ENCODE assay signal across 10 mouse cellular contexts in genomic region chr4:99657430-99657820, GRCm38 (mm10). TPM values are rescaled to one million over a fixed set of nuclear protein-coding genes. Genes with fewer than 3 reads are reported as not detected.
DNase-seq lines count a peak whose midpoint lies in the region; ATAC-seq and TF ChIP-seq lines count a peak whose summit lies in the region.
"Had no signal": no experiment of that assay in that cellular context is flagged by ENCODE, and none has a peak within 500 bp of the region (broad histone marks: within the 10 kb centered on the region; RNA-seq: fewer than 3 reads in every experiment).

No protein-coding gene starts in this region.

- no peak for DNase-seq in heart, postnatal 36 days
- peak; percentile 42 for DNase-seq in embryo, embryonic 9.5 days (ENCODE audit: extremely low spot score)
- DNase-seq in midbrain, postnatal 0 days (ENCODE audit: low spot score), result no peak
- DNase-seq in frontal cortex, postnatal 36 days (ENCODE audit: low spot score in 2 of 2), result no peak
- no peak for DNase-seq in layer of hippocampus, postnatal 36 days
- no peak for DNase-seq in cerebellum, adult 9-11 months

- no peaks in the 10 kb centered on the region for H3K36me3 ChIP-seq in heart, embryonic 15.5 days
- no peaks in the 10 kb centered on the region for H3K36me3 ChIP-seq in hindbrain, embryonic 16.5 days (ENCODE audit: control insufficient read depth, insufficient read depth, low read length)
- no peaks in the 10 kb centered on the region for H3K36me3 ChIP-seq in midbrain, postnatal 0 days (ENCODE audit: insufficient read depth, low read length)

- no peak for TF ChIP-seq CTCF in midbrain, postnatal 0 days (IDR thresholded peaks at IDR 0.05)

- WGBS in heart, embryonic 15.5 days, result under 1% methylated on average over 51 of the region's 62 CpGs
- 0% methylated on average over 37 of the region's 62 CpGs for WGBS in hindbrain, embryonic 16.5 days
- under 1% methylated on average over 48 of the region's 62 CpGs for WGBS in midbrain, postnatal 0 days

- H3K4me3 ChIP-seq in heart, embryonic 15.5 days, result peak overlapping the region; percentile 42
- H3K4me3 ChIP-seq in hindbrain, embryonic 16.5 days (ENCODE audit: low read length), result peak overlapping the region; percentile 39
- H3K4me3 ChIP-seq in midbrain, postnatal 0 days (ENCODE audit: low read depth, low read length), result peak overlapping the region; percentile 28
- H3K4me3 ChIP-seq: erythroblast, embryonic 14.5 days had no signal

- ATAC-seq in heart, embryonic 15.5 days (replicated peaks; ENCODE audit: insufficient number of reproducible peaks, insufficient read depth, low FRiP score, low read depth), result 0 out of 2 replicates have a peak, but pooled peaks have one; percentile 14
- ATAC-seq in hindbrain, embryonic 16.5 days, result peak; percentile 18; the same call in 1 of the 2 replicates
- 0 out of 2 replicates have a peak, but pooled peaks have one; percentile 12 for ATAC-seq in midbrain, postnatal 0 days (ENCODE audit: low FRiP score)

- no peak overlapping the region for H3K9ac ChIP-seq in heart, embryonic 15.5 days
- H3K9ac ChIP-seq in hindbrain, embryonic 16.5 days (ENCODE audit: low read depth, low read length), result no peak overlapping the region
- H3K9ac ChIP-seq in midbrain, postnatal 0 days (replicated peaks; ENCODE audit: low read length, poor library complexity, severe bottlenecking), result no peak overlapping the region

- H3K4me1 ChIP-seq in heart, embryonic 15.5 days (replicated peaks), result peaks cover 36% of the 10 kb centered on the region
- peaks cover 10% of the 10 kb centered on the region for H3K4me1 ChIP-seq in hindbrain, embryonic 16.5 days (ENCODE audit: control insufficient read depth, insufficient read depth, low read depth, low read length)
- no peaks in the 10 kb centered on the region for H3K4me1 ChIP-seq in midbrain, postnatal 0 days (ENCODE audit: insufficient read depth, low read length)

- H3K27ac ChIP-seq in heart, embryonic 15.5 days, result no peak overlapping the region
- peak overlapping the region; percentile 29; the same call in 1 of the 2 replicates for H3K27ac ChIP-seq in hindbrain, embryonic 16.5 days (ENCODE audit: low read depth, low read length)
- no peak overlapping the region for H3K27ac ChIP-seq in midbrain, postnatal 0 days (ENCODE audit: low read depth, low read length)

- peaks cover 96% of the 10 kb centered on the region for H3K27me3 ChIP-seq in heart, embryonic 15.5 days
- H3K27me3 ChIP-seq in hindbrain, embryonic 16.5 days (replicated peaks; ENCODE audit: control insufficient read depth, insufficient read depth, low read length), result peaks cover 41% of the 10 kb centered on the region
- peaks cover 54% of the 10 kb centered on the region for H3K27me3 ChIP-seq in midbrain, postnatal 0 days (ENCODE audit: insufficient read depth, low read length)

- H3K4me2 ChIP-seq in heart, embryonic 15.5 days, result peak overlapping the region; percentile 60
- peak overlapping the region; percentile 45 for H3K4me2 ChIP-seq in hindbrain, embryonic 16.5 days (ENCODE audit: low read length)
- H3K4me2 ChIP-seq in midbrain, postnatal 0 days (ENCODE audit: low read depth, low read length, poor library complexity, severe bottlenecking), result peak overlapping the region; percentile 39

- intact Hi-C loops in heart, postnatal 36 days (cut with DNase I), result no loop called here

- no peaks in the 10 kb centered on the region for H3K9me3 ChIP-seq in heart, embryonic 15.5 days (replicated peaks)
- no peaks in the 10 kb centered on the region for H3K9me3 ChIP-seq in hindbrain, embryonic 16.5 days (ENCODE audit: control insufficient read depth, low read length)
- no peaks in the 10 kb centered on the region for H3K9me3 ChIP-seq in midbrain, postnatal 0 days (ENCODE audit: low read length)

RNA-seq across cellular contexts. Expression of gene Foxd3, which starts 1.3 kb away (rescaled TPM):
- polyA plus RNA-seq in heart, embryonic 15.5 days (2015; fragmentation: Nextera tagmentation; extraction: Ambion mirVana), result 0.20 TPM in 1 of 2 replicates, not detected in the other
- total RNA-seq in heart, postnatal 36 days (2021), result under 1 TPM; 0.28 to 0.65 TPM
- polyA plus RNA-seq in hindbrain, embryonic 16.5 days (2015; fragmentation: Nextera tagmentation; extraction: Ambion mirVana), result 1.4 and 1.5 TPM in 2 replicates
- total RNA-seq in midbrain, postnatal 0 days (2014; rRNA removed), result 0.71 and 1.0 TPM in 2 replicates
- not detected in 2 replicates for polyA plus RNA-seq in midbrain, postnatal 0 days (2015; fragmentation: Nextera tagmentation; extraction: Ambion mirVana)
- total RNA-seq in layer of hippocampus, postnatal 36 days (2021), result not detected
- total RNA-seq: MEL had no signal
- polyA plus RNA-seq: erythroblast, embryonic 14.5 days had no signal

RNA-seq across cellular contexts. Expression of gene Alg6, which starts 58.0 kb away (rescaled TPM):
- 9.1 and 11.3 TPM in 2 replicates for polyA plus RNA-seq in heart, embryonic 15.5 days (2015; fragmentation: Nextera tagmentation; extraction: Ambion mirVana)
- 1 to 10 TPM; 4.4 to 8.6 TPM for total RNA-seq in heart, postnatal 36 days (2021)
- polyA plus RNA-seq in hindbrain, embryonic 16.5 days (2015; fragmentation: Nextera tagmentation; extraction: Ambion mirVana), result 12.0 and 13.8 TPM in 2 replicates
- total RNA-seq in midbrain, postnatal 0 days (2014; rRNA removed), result 18.2 and 29.5 TPM in 2 replicates
- 13.9 and 14.2 TPM in 2 replicates for polyA plus RNA-seq in midbrain, postnatal 0 days (2015; fragmentation: Nextera tagmentation; extraction: Ambion mirVana)
- 10 to 100 TPM in 1 of 2 experiments, 1 to 10 TPM in 1; 9.8 to 11.0 TPM for total RNA-seq in layer of hippocampus, postnatal 36 days (2021)
- polyA plus RNA-seq: erythroblast, embryonic 14.5 days had no signal
